Mouse (Mus musculus): Measurements from ENCODE around the gene Map10. TPM values are rescaled to one million over a fixed set of nuclear protein-coding genes. Genes with fewer than 3 reads are reported as not detected.

Gene Map10
- polyA plus RNA-seq (2015; fragmentation: Nextera tagmentation; extraction: Ambion mirVana) = 3.7 and 3.8 TPM in 2 replicates

GRCm38 (mm10) chr8:125669700-125670195 lies at the start of gene Map10:
Map10 (plus strand) TSS chr8:125669818.

Other genes with a start within 250 kb of the Map10 start
- 3.9 and 4.6 TPM in 2 replicates for gene Sipa1l2, start 100.0 kb upstream of the Map10 start, polyA plus RNA-seq (2015; fragmentation: Nextera tagmentation; extraction: Ambion mirVana)
- 38.8 and 43.9 TPM in 2 replicates for gene Ntpcr, start 60.1 kb downstream of the Map10 start, polyA plus RNA-seq (2015; fragmentation: Nextera tagmentation; extraction: Ambion mirVana)
- gene Pcnx2, start 228.5 kb downstream of the Map10 start, polyA plus RNA-seq (2015; fragmentation: Nextera tagmentation; extraction: Ambion mirVana) = 0.63 and 0.76 TPM in 2 replicates
- not detected in 2 replicates for gene Map3k21, start 240.6 kb downstream of the Map10 start, polyA plus RNA-seq (2015; fragmentation: Nextera tagmentation; extraction: Ambion mirVana)